Mouse (Mus musculus) mammary gland, adult 2 months (tissue): ENCODE measurements around the gene Hapln1. TPM values are rescaled to one million over a fixed set of nuclear protein-coding genes. Genes with fewer than 3 reads are reported as not detected.

Source experiments
- polyA plus RNA-seq: library from polyadenylated mRNA; depleted of rRNA; stranded (reverse); fragments of >200 nt; gene quantifications from 2 replicates; pipeline ENCODE4 v1.2.3, GENCODE M21; 2012; ENCODE audit warnings: low replicate concordance; rRNA removed

Gene Hapln1
- 0.03 TPM in 1 of 2 replicates, not detected in the other for polyA plus RNA-seq

GRCm38 (mm10) chr13:89539205-89539886, at the start of gene Hapln1:
Hapln1 (plus strand) TSS chr13:89539796.

Other genes with a start within 250 kb of the Hapln1 start
- 7.4 and 10.4 TPM in 2 replicates for gene Vcan, start 202.7 kb downstream of the Hapln1 start, polyA plus RNA-seq